ENCODE assay signal across 8 mouse cellular contexts in the genomic region with DNA sequence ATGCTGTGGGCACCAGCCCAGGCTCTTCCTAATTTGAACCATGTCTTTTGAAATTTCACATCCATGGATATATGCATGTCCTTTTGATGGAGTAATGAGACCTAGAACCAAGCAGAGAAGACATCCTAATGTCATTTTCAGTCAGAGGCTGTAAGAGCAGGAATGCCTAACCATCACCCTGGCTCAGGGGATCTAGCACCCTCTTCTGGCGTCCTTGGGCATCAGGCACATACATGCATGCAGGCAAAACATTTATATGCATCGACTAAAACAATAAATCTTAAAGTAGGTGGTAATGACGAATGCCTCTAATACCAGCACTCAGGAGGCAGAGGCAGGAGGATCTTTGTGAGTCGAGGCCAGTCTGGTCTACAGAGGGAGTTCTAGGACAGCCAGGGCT. TPM values are rescaled to one million over a fixed set of nuclear protein-coding genes. Genes with fewer than 3 reads are reported as not detected.
DNase-seq lines count a peak whose midpoint lies in the region; ATAC-seq and TF ChIP-seq lines count a peak whose summit lies in the region.

No protein-coding gene starts in this region.

- WGBS in heart, postnatal 0 days, result 36% methylated on average over 4 of the region's 4 CpGs
- 54% methylated on average over 4 of the region's 4 CpGs for WGBS in forebrain, embryonic 10.5 days

- no peaks in the 10 kb centered on the region for H3K27me3 ChIP-seq in heart, postnatal 0 days (ENCODE audit: control insufficient read depth, insufficient read depth, low read length)
- no peaks in the 10 kb centered on the region for H3K27me3 ChIP-seq in forebrain, embryonic 10.5 days (ENCODE audit: poor library complexity, severe bottlenecking)

- no peaks in the 10 kb centered on the region for H3K9me3 ChIP-seq in heart, postnatal 0 days (replicated peaks; ENCODE audit: control insufficient read depth, low read length)
- no peaks in the 10 kb centered on the region for H3K9me3 ChIP-seq in forebrain, embryonic 10.5 days

- TF ChIP-seq CTCF in heart, postnatal 0 days (IDR thresholded peaks at IDR 0.05; ENCODE audit: low read depth), result peak; percentile 78

- ATAC-seq in heart, postnatal 0 days (ENCODE audit: insufficient read depth, low read depth), result no peak

- no peaks in the 10 kb centered on the region for H3K36me3 ChIP-seq in heart, postnatal 0 days (replicated peaks; ENCODE audit: control insufficient read depth, insufficient read depth, low read length)
- no peaks in the 10 kb centered on the region for H3K36me3 ChIP-seq in forebrain, embryonic 10.5 days (replicated peaks)

- no peaks in the 10 kb centered on the region for H3K4me1 ChIP-seq in heart, postnatal 0 days (ENCODE audit: control insufficient read depth, insufficient read depth)
- H3K4me1 ChIP-seq in forebrain, embryonic 10.5 days, result no peaks in the 10 kb centered on the region

- no peak overlapping the region for H3K27ac ChIP-seq in heart, postnatal 0 days (ENCODE audit: low read depth)
- H3K27ac ChIP-seq in forebrain, embryonic 10.5 days, result no peak overlapping the region

- no peak for TF ChIP-seq EP300 in heart, postnatal 0 days (IDR thresholded peaks at IDR 0.05; ENCODE audit: low read depth)

- no peak overlapping the region for H3K4me2 ChIP-seq in heart, postnatal 0 days (ENCODE audit: low read depth, low read length)

- peak; percentile 21 for DNase-seq in heart, postnatal 0 days (ENCODE audit: low spot score)
- DNase-seq in heart, postnatal 25 days (ENCODE audit: low spot score), result no peak
- peak; percentile 44 for DNase-seq in 3T3-L1 (ENCODE audit: low read depth, low spot score)
- DNase-seq in Muller cell, postnatal 12 days (ENCODE audit: inconsistent ontology term), result peak; percentile 9
- peak; percentile 50 for DNase-seq in cerebellum, adult 9-10 months
- peak; percentile 41 to 47 for DNase-seq in kidney, postnatal 25 days
- peak; percentile 61 for DNase-seq in retina, embryonic 14.5 days (ENCODE audit: low spot score)
- DNase-seq in forebrain, embryonic 10.5 days (ENCODE audit: extremely low spot score, low spot score), result no peak

- no peak overlapping the region for H3K4me3 ChIP-seq in heart, postnatal 0 days (ENCODE audit: low read depth, low read length)
- H3K4me3 ChIP-seq in forebrain, embryonic 10.5 days, result no peak overlapping the region

- H3K9ac ChIP-seq in heart, postnatal 0 days (replicated peaks; ENCODE audit: low read depth, low read length), result no peak overlapping the region

- intact Hi-C loops in heart, postnatal 25 days (cut with DNase I), result loop anchor here (1.0 to 5.0 kb wide), 3 partner anchors 71 to 155 kb away; a partner anchor contains a TSS

RNA-seq across cellular contexts. Expression of a gene that starts 43.4 kb away (rescaled TPM):
- not detected in 2 replicates for total RNA-seq in heart, postnatal 0 days (2014; rRNA removed; ENCODE audit: low replicate concordance)
- not detected in 2 replicates for polyA plus RNA-seq in heart, postnatal 0 days (2015; fragmentation: Nextera tagmentation; extraction: Ambion mirVana)
- total RNA-seq in heart, postnatal 25 days (2021), result not detected
- polyA plus RNA-seq in forebrain, embryonic 10.5 days (2016; fragmentation: Nextera tagmentation; extraction: Ambion mirVana), result not detected in 2 replicates

RNA-seq across cellular contexts. Expression of a gene that starts 44.2 kb away (rescaled TPM):
- total RNA-seq in heart, postnatal 0 days (2014; rRNA removed; ENCODE audit: low replicate concordance), result 13.8 and 14.8 TPM in 2 replicates
- polyA plus RNA-seq in heart, postnatal 0 days (2015; fragmentation: Nextera tagmentation; extraction: Ambion mirVana), result 3.5 and 4.4 TPM in 2 replicates
- 10 to 100 TPM; 12.8 to 13.1 TPM for total RNA-seq in heart, postnatal 25 days (2021)
- polyA plus RNA-seq in forebrain, embryonic 10.5 days (2016; fragmentation: Nextera tagmentation; extraction: Ambion mirVana), result 8.6 and 10.0 TPM in 2 replicates

RNA-seq across cellular contexts. Expression of a gene that starts 56.2 kb away (rescaled TPM):
- 12.4 and 13.8 TPM in 2 replicates for total RNA-seq in heart, postnatal 0 days (2014; rRNA removed; ENCODE audit: low replicate concordance)
- polyA plus RNA-seq in heart, postnatal 0 days (2015; fragmentation: Nextera tagmentation; extraction: Ambion mirVana), result 7.2 and 7.5 TPM in 2 replicates
- 1 to 10 TPM; 1.1 to 1.2 TPM for total RNA-seq in heart, postnatal 25 days (2021)
- polyA plus RNA-seq in forebrain, embryonic 10.5 days (2016; fragmentation: Nextera tagmentation; extraction: Ambion mirVana), result 126 and 128 TPM in 2 replicates

Comparison
In these comparisons a context has a peak if more than half of its experiments do, and no peak if none do; other contexts are left out.
1. DNase-seq: peak in heart, postnatal 0 days (single experiment), 3T3-L1 (single experiment), Muller cell, postnatal 12 days (single experiment), cerebellum, adult 9-10 months (single experiment), kidney, postnatal 25 days (2 of 2) and retina, embryonic 14.5 days (single experiment); none in heart, postnatal 25 days (single experiment) and forebrain, embryonic 10.5 days (single experiment).